Mouse (Mus musculus) heart, adult 2 months (tissue): ENCODE measurements around the gene Acnat1.

ENCODE experiments used
- CTCF ChIP-seq: fragments of 200-600 bp; IDR thresholded peaks from 2 replicates; pipeline ENCODE4 v1.8.1; 2022; ENCODE audit warnings: antibody characterized with exemption, mild to moderate bottlenecking, moderate library complexity
- POLR2A ChIP-seq: fragments of 200-500 bp; IDR thresholded peaks from 2 replicates; pipeline ENCODE4 v1.6.1; 2011; ENCODE audit warnings: mild to moderate bottlenecking, low read depth, low read length, control low read depth; ENCODE audit not compliant: insufficient read depth

- no peak for TF ChIP-seq CTCF
- no peak for TF ChIP-seq POLR2A
Observed at GRCm38 (mm10) chr4:49522576-49522975, 48.9 kb upstream of the Acnat1 start.
